Mouse (Mus musculus) lung, postnatal 0 days (tissue): Measurements from ENCODE around the gene Uqcr11.

Experiments
- CTCF ChIP-seq: IDR thresholded peaks from 2 replicates; pipeline ENCODE4 v1.5.1; 2016; ENCODE audit warnings: antibody characterized with exemption, mild to moderate bottlenecking
- EP300 ChIP-seq: IDR thresholded peaks from 2 replicates; pipeline ENCODE4 v1.6.1; 2016; ENCODE audit warnings: antibody characterized with exemption, mild to moderate bottlenecking, control low read depth

DNA sequence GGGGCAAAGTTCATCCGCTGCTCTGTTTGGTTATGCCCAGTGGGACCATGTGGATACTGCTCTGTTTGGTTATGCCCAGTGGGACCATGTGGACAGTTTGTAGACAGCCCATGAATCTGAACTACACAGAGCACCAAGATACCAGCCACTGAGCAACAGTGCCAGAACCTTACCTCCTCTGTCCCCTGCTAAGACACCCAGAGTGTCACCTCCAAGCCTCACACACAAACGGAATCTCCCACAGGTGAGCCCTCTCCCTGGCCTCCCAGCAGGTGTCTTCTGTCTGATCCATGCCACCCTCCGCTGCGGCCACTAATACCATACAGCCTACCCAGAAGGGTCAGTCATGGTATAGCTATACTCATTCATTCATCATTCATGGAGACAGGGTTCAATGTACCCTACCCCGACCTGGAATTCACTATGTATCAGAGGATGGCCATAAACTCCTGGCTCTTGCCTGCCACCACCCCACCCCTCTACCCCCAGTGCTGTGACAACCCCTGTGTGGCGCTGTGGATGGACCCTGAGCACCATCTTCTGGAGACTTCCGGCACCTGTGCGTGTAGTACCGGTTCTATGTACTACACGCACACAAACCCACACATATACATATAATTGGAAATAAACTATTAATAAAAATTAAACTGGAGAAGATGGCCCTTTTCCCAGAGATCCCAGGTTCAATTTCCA is 1.0 kb downstream of the Uqcr11 start:
- TF ChIP-seq CTCF: peak; percentile 40
- TF ChIP-seq EP300: no peak
